Mouse (Mus musculus) naive thymus-derived CD4-positive, alpha-beta T cell, adult 2 months (primary cell): ENCODE measurements around the gene Wdr91.

ENCODE experiments used
- DNase-seq: peaks from one replicate; pipeline ENCODE4 v3.0.0-alpha.2; 2011; ENCODE audit warnings: low read depth

The Wdr91 gene

DNA sequence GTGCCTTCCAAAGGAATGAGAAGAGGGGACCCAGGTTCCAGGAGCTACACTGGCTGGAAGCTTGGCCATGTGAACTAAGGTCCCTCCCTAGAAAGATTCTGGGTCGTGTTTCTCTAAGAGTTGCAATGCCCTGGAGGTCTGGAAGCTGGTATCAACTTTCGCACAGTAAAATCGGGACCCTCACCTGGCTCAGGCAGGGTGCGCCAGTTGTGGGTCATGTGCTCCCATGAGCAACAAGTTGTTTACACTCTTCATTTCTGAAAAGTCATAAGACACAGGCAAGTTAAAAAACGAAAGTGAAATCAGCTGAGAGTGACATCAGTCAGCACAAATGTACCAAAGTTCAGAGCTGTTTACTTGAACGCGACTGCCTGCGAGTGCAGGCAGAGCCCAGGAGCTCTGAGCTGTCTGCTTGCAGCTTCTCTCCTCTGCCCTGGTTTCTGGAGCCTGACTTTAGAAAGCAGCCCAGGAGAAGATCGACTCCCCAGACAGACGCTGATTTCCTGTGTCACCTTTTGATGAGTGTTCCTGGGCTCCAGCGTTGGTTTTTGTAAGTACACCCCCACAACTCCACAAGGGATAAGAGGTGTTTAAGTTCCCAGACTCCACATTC lies 47.8 kb downstream of the Wdr91 start, which contains the start of gene Tmem140:
TSS of gene Tmem140 (plus strand) at position 356 of the 613 bp plus-strand sequence.
- peak; percentile 85 for DNase-seq

DNA sequence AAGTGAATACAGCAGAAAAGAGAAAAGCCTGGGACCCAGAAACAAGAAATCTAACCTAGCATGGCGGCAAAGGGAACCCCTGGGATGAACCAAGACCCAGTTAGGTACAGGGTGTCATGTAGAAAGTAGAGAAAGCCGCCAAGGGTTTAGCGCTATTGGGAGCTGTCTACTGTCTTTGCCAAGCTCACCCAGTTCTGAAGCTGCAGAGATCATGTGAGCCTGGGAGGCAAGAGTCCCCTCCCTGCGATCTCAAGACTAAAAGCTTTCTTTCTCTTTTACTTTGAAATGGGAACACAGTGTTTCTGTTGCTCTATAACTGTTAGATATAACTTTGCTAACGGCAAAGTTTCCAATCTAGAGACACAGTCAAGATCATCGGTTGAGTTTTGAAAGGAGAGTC lies 48.3 kb downstream of the Wdr91 start:
- peak; percentile 76 for DNase-seq

DNA sequence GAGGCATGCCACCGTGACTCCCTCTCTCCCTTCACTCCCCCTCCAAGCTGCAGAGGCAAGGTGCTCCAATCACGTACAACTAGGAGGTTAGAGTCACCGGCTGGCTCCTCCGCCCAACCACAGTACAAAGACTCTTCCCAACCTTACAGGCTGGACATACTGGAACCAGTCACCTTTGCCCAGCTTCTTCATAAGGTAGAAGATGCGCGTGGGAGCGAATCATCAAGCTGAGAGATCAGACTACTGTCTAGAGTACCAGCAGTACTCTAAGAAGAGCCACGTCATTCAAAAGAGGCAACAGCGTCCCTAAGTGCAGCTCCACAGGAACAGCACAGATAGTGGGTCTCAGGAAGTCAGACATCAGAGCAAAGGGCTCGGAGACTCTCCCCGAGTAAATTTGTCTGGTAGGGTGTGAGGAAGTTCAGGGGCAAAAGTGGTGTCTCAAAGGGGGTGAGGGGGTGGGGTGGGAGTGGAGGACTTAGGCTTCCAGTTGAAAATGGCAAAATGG lies 49.1 kb downstream of the Wdr91 start:
- DNase-seq = peak; percentile 55

GRCm38 (mm10) chr6:34832352-34832751 lies 78.3 kb downstream of the Wdr91 start:
- no peak for DNase-seq
